Mouse (Mus musculus): Measurements from ENCODE around the gene Tfam. TPM values are rescaled to one million over a fixed set of nuclear protein-coding genes. Genes with fewer than 3 reads are reported as not detected.
A peak's percentile ranks its signal among the peaks of the same experiment; 100 is the strongest.

Gene Tfam
- total and polyA plus RNA-seq, 2 experiments from 2014 or later = 14.1 to 43.5 TPM

DNA sequence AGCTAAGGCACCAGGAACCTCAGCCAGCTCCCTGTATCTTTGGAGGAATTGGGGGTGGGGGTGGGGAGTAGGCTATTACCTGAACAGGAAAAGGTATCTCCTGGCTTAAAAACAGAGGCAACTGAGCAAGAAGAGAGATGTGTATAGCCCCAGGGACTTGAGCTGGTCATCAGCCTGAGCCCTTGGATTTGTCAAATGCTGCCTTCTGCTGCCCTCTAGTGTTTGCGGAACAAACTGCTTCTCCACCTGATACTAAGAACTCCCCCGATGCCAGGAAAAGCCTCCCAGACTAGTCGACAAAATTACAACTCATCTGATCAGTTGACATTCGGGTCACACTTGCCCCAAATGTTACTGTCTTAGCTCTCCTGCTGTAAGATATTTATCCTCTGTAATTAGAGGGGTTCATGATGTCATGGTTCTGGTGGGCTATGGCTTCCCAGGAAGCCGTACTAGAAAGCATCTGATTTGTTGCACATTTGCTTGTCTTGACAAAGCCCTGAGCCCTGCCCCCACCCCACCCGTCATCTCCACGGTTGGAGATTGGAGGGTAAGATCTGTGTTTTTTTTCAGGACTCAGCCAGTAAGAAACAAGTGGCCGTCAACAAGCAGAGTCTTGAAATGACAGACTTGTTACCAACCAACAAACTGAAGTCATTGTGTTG lies 19.7 kb downstream of the Tfam start:
- Histone ChIP-seq H3K27ac (ENCODE audit: low read depth, low read length) (no peak overlapping the region), H3K9me3 (ENCODE audit: low read length) (no peaks in the 10 kb centered on the region), H3K4me1 (ENCODE audit: insufficient read depth, low read length) (no peaks in the 10 kb centered on the region), H3K4me2 (ENCODE audit: low read depth, low read length, poor library complexity, severe bottlenecking) (no peak overlapping the region; the same call in 1 of the 2 replicates), H3K36me3 (ENCODE audit: insufficient read depth, low read length) (no peaks in the 10 kb centered on the region), H3K9ac (replicated peaks; ENCODE audit: low read length, poor library complexity, severe bottlenecking) (no peak overlapping the region), H3K27me3 (ENCODE audit: insufficient read depth, low read length) (no peaks in the 10 kb centered on the region), H3K4me3 (ENCODE audit: low read depth, low read length) (no peak overlapping the region)
- peak; percentile 95 for TF ChIP-seq CTCF (IDR thresholded peaks at IDR 0.05)
- DNase-seq (ENCODE audit: low spot score) (peak; percentile 88), ATAC-seq (ENCODE audit: low FRiP score) (peak; percentile 66; the same call in 1 of the 2 replicates)
- 16% methylated on average over 8 of the region's 8 CpGs for WGBS

- DNase-seq (ENCODE audit: low spot score) = no peak
- H3K9me3 ChIP-seq (ENCODE audit: low read length) = no peaks in the 10 kb centered on the region
- no peaks in the 10 kb centered on the region for H3K36me3 ChIP-seq (ENCODE audit: insufficient read depth, low read length)
- WGBS = 81% methylated on average over 9 of the region's 9 CpGs
- H3K27ac ChIP-seq (ENCODE audit: low read depth, low read length) = no peak overlapping the region
- no peak for TF ChIP-seq CTCF (IDR thresholded peaks at IDR 0.05)
- no peak overlapping the region for H3K9ac ChIP-seq (replicated peaks; ENCODE audit: low read length, poor library complexity, severe bottlenecking)
- no peak overlapping the region for H3K4me3 ChIP-seq (ENCODE audit: low read depth, low read length)
- H3K27me3 ChIP-seq (ENCODE audit: insufficient read depth, low read length) = no peaks in the 10 kb centered on the region
- H3K4me2 ChIP-seq (ENCODE audit: low read depth, low read length, poor library complexity, severe bottlenecking) = no peak overlapping the region
- no peaks in the 10 kb centered on the region for H3K4me1 ChIP-seq (ENCODE audit: insufficient read depth, low read length)
- no peak for ATAC-seq (ENCODE audit: low FRiP score)
Measured at GRCm38 (mm10) chr10:71215996-71216395, 22.1 kb downstream of the Tfam start.

DNA sequence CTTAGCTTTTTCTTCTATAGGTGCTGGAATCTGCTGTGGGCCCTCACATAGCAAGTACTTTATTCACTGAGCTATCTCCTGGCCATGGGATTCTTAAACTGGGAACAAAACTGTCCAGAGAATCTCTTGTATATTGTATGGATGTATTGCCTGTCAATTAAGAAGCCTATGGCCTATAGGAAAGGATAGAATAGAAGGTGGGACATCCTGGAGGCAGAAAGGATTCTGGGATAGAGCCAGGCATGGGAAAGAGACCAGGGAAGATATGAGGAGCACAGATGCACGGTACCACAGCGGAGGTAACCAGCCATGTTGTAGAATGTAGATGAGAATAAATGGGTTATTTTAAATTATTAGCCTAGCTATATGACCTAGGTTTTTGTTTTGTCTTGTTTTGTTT lies 36.6 kb downstream of the Tfam start:
- H3K9me3 ChIP-seq (ENCODE audit: low read length) = no peaks in the 10 kb centered on the region
- DNase-seq (ENCODE audit: low spot score) (no peak), ATAC-seq (ENCODE audit: low FRiP score) (no peak)
- H3K4me3 ChIP-seq (ENCODE audit: low read depth, low read length) = no peak overlapping the region
- H3K4me2 ChIP-seq (ENCODE audit: low read depth, low read length, poor library complexity, severe bottlenecking) = no peak overlapping the region
- H3K27me3 ChIP-seq (ENCODE audit: insufficient read depth, low read length) = no peaks in the 10 kb centered on the region
- 85% methylated on average over 2 of the region's 2 CpGs for WGBS
- H3K9ac ChIP-seq (replicated peaks; ENCODE audit: low read length, poor library complexity, severe bottlenecking) = no peak overlapping the region
- H3K36me3 ChIP-seq (ENCODE audit: insufficient read depth, low read length) = no peaks in the 10 kb centered on the region
- TF ChIP-seq CTCF (IDR thresholded peaks at IDR 0.05) = no peak
- H3K27ac ChIP-seq (ENCODE audit: low read depth, low read length) = no peak overlapping the region
- no peaks in the 10 kb centered on the region for H3K4me1 ChIP-seq (ENCODE audit: insufficient read depth, low read length)

DNA sequence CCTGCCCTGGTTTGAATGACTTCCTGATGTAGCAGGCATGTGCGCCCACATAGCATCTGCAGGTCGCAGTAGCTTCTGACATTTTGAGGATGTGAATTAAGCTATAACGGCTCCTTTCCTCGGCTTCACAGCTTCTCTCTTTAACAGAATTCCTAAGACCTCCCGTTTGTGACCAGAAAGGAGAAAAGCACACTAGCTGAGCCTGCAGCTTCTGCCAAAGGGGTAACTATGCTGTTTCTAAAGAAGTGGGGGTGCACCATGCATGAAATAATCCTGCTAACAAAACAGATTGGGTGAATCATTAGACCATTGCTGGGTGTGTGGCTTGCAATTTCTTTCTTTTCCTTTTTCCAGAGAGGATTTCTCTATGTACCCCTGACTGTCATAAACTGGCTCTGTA lies 37.1 kb downstream of the Tfam start:
- H3K27ac ChIP-seq (ENCODE audit: low read depth, low read length) = no peak overlapping the region
- H3K4me2 ChIP-seq (ENCODE audit: low read depth, low read length, poor library complexity, severe bottlenecking) = no peak overlapping the region
- H3K27me3 ChIP-seq (ENCODE audit: insufficient read depth, low read length) = no peaks in the 10 kb centered on the region
- no peak overlapping the region for H3K9ac ChIP-seq (replicated peaks; ENCODE audit: low read length, poor library complexity, severe bottlenecking)
- H3K4me1 ChIP-seq (ENCODE audit: insufficient read depth, low read length) = no peaks in the 10 kb centered on the region
- H3K36me3 ChIP-seq (ENCODE audit: insufficient read depth, low read length) = no peaks in the 10 kb centered on the region
- whole genome bisulfite sequencing = 57% methylated on average over 5 of the region's 5 CpGs
- no peaks in the 10 kb centered on the region for H3K9me3 ChIP-seq (ENCODE audit: low read length)
- DNase-seq (ENCODE audit: low spot score) = peak; percentile 25
- TF ChIP-seq CTCF (IDR thresholded peaks at IDR 0.05) = no peak
- ATAC-seq (ENCODE audit: low FRiP score) = no peak
- no peak overlapping the region for H3K4me3 ChIP-seq (ENCODE audit: low read depth, low read length)

DNA sequence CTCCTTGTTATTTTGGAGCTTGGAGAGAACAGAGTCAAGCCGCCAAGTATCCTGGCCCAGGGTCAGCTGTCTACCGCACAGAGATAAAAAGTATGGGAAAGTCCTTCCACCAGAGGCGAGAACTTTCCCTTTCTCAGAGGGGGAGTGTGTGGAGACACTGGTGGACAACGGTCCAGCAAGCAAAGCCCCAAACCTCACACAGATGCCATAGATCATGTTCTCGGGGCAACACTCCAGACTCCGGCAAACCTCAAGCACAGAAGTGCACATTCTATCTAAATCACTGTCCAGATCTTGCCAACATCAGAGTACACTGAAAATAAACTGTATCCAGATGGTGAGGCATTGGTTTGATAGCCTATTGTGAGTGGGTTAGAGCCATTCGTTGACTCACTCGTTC lies 39.4 kb downstream of the Tfam start:
- no peak for TF ChIP-seq CTCF (IDR thresholded peaks at IDR 0.05)
- Histone ChIP-seq H3K4me3 (ENCODE audit: low read depth, low read length) (no peak overlapping the region), H3K4me2 (ENCODE audit: low read depth, low read length, poor library complexity, severe bottlenecking) (no peak overlapping the region), H3K36me3 (ENCODE audit: insufficient read depth, low read length) (no peaks in the 10 kb centered on the region), H3K27ac (ENCODE audit: low read depth, low read length) (no peak overlapping the region), H3K9ac (replicated peaks; ENCODE audit: low read length, poor library complexity, severe bottlenecking) (no peak overlapping the region), H3K9me3 (ENCODE audit: low read length) (no peaks in the 10 kb centered on the region), H3K27me3 (ENCODE audit: insufficient read depth, low read length) (no peaks in the 10 kb centered on the region), H3K4me1 (ENCODE audit: insufficient read depth, low read length) (peaks cover 4% of the 10 kb centered on the region; the same call in 1 of the 2 replicates)
- 88% methylated on average over 8 of the region's 8 CpGs for WGBS
- ATAC-seq (ENCODE audit: low FRiP score) = no peak
- no peak for DNase-seq (ENCODE audit: low spot score)

DNA sequence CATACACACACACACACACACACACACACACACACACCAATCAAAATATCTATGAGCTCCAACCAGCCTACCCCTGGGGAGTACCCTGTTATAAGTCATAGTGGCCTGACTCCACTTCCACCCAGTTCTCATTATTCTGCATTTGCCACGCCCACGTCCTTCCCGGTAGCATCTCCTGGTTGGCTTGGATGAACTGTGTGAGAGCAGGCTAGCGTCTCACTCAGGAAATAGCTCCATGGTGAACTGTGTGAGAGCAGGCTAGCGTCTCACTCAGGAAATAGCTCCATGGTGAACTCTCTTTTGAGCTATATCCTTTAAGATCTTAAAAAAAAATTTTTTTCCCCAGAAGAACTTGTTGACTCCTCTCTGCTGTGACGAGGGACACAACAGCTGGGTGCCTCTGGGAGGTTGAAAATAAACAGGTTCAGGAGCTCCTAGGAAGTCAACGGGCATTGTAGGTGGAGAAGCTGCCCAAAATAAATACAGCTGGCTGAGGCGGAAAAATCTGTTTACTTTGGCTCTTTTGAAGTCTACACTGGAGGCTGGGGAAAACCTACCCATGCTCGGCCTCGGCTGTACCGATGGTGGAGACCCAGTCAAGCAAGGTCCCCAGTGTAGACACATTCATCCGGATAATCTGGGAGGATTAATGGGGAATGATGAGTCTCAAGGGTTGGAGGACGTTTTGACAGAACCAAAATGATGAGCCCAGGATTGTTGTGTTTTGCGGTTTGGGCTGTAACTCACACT lies 40.9 kb downstream of the Tfam start:
- Histone ChIP-seq H3K4me1 (ENCODE audit: insufficient read depth, low read length) (peaks cover 4% of the 10 kb centered on the region; the same call in 1 of the 2 replicates), H3K4me2 (ENCODE audit: low read depth, low read length, poor library complexity, severe bottlenecking) (no peak overlapping the region), H3K9me3 (ENCODE audit: low read length) (no peaks in the 10 kb centered on the region), H3K36me3 (ENCODE audit: insufficient read depth, low read length) (no peaks in the 10 kb centered on the region), H3K27me3 (ENCODE audit: insufficient read depth, low read length) (no peaks in the 10 kb centered on the region), H3K4me3 (ENCODE audit: low read depth, low read length) (no peak overlapping the region), H3K9ac (replicated peaks; ENCODE audit: low read length, poor library complexity, severe bottlenecking) (no peak overlapping the region), H3K27ac (ENCODE audit: low read depth, low read length) (no peak overlapping the region)
- ATAC-seq (ENCODE audit: low FRiP score) (no peak), DNase-seq (ENCODE audit: low spot score) (no peak)
- no peak for TF ChIP-seq CTCF (IDR thresholded peaks at IDR 0.05)
- 67% methylated on average over 14 of the region's 14 CpGs for WGBS
